Mouse (Mus musculus) intestine, embryonic 15.5 days (tissue): ENCODE measurements around the gene Ddx24. TPM values are rescaled to one million over a fixed set of nuclear protein-coding genes. Genes with fewer than 3 reads are reported as not detected.

ENCODE experiments used
- ATAC-seq: fragments of 200-750 bp; cut with Nextera tagmentation; 2 replicates; pipeline ENCODE4 v1.8.0; 2017; ENCODE audit warnings: moderate TSS enrichment, moderate library complexity
- H3K27ac ChIP-seq: fragments of 300-500 bp; sonication (generic); 2 replicates; pipeline ENCODE4 v1.5.1; 2015; ENCODE audit warnings: mild to moderate bottlenecking, inconsistent platforms
- H3K27me3 ChIP-seq: fragments of 300-500 bp; sonication (generic); replicated peaks from 2 replicates; pipeline ENCODE4 v1.6.1; 2015; ENCODE audit warnings: inconsistent platforms
- H3K36me3 ChIP-seq: fragments of 300-500 bp; sonication (generic); 2 replicates; pipeline ENCODE4 v1.6.1; 2015; ENCODE audit warnings: inconsistent platforms
- H3K4me1 ChIP-seq: fragments of 300-500 bp; sonication (generic); replicated peaks from 2 replicates; pipeline ENCODE4 v1.6.1; 2015; ENCODE audit warnings: inconsistent platforms
- H3K4me2 ChIP-seq: fragments of 300-500 bp; sonication (generic); replicated peaks from 2 replicates; pipeline ENCODE4 v1.6.1; 2015; ENCODE audit warnings: mild to moderate bottlenecking, inconsistent platforms
- H3K4me3 ChIP-seq: fragments of 300-500 bp; sonication (generic); replicated peaks from 2 replicates; pipeline ENCODE4 v1.5.1; 2015; ENCODE audit warnings: inconsistent platforms
- H3K9ac ChIP-seq: fragments of 300-500 bp; sonication (generic); 2 replicates; pipeline ENCODE4 v1.6.1; 2015; ENCODE audit warnings: inconsistent platforms
- H3K9me3 ChIP-seq: fragments of 300-500 bp; sonication (generic); 2 replicates; pipeline ENCODE4 v1.6.1; 2016; ENCODE audit warnings: inconsistent platforms
- WGBS: fragments of 180-500 bp; shearing (Covaris S2); methylation state at CpG from one replicate; pipeline ENCODE4 v1.1.7; 2015; 5-methylcytosine and 5-hydroxymethylcytosine counted together
- polyA plus RNA-seq: library from polyadenylated mRNA; unstranded; fragments of >200 nt; fragmentation: Nextera tagmentation; extraction: Ambion mirVana; gene quantifications from 2 replicates; pipeline ENCODE4 v1.2.1, GENCODE M21; 2015

Gene Ddx24
- polyA plus RNA-seq, 1 experiment from 2014 or later, result 99.4 TPM

- under 1% methylated on average over 57 of the region's 58 CpGs for WGBS
- Histone ChIP-seq H3K9me3 (no peaks in the 10 kb centered on the region), H3K9ac (peak within 1 kb of the TSS; percentile 95), H3K4me1 (0 out of 2 replicates have a peak, but pooled peaks cover 7% of the 10 kb centered on the region), H3K27me3 (no peaks in the 10 kb centered on the region), H3K4me2 (peak within 1 kb of the TSS; percentile 88), H3K4me3 (peak within 1 kb of the TSS; percentile 87), H3K27ac (no peak within 1 kb of the TSS), H3K36me3 (no peaks in the 10 kb centered on the region)
- peak; percentile 99 for ATAC-seq
Measured at GRCm38 (mm10) chr12:103388505-103389347, 36.9 kb downstream of the Ddx24 start, which contains the start of gene Otub2. Gene Otub2, plus strand, starts transcription at chr12:103388682.

GRCm38 (mm10) chr12:103380226-103380625, 45.4 kb downstream of the Ddx24 start:
- H3K4me2 ChIP-seq, result no peak overlapping the region
- H3K9ac ChIP-seq, result no peak overlapping the region
- no peak overlapping the region for H3K4me3 ChIP-seq
- H3K36me3 ChIP-seq, result no peaks in the 10 kb centered on the region
- no peaks in the 10 kb centered on the region for H3K4me1 ChIP-seq
- no peaks in the 10 kb centered on the region for H3K27me3 ChIP-seq
- no peak for ATAC-seq
- WGBS, result 80% methylated on average over 4 of the region's 4 CpGs
- no peaks in the 10 kb centered on the region for H3K9me3 ChIP-seq
- H3K27ac ChIP-seq, result no peak overlapping the region

- Histone ChIP-seq H3K9ac (no peak overlapping the region), H3K4me3 (no peak overlapping the region), H3K27ac (no peak overlapping the region), H3K4me2 (no peak overlapping the region), H3K9me3 (no peaks in the 10 kb centered on the region), H3K27me3 (no peaks in the 10 kb centered on the region), H3K4me1 (no peaks in the 10 kb centered on the region), H3K36me3 (no peaks in the 10 kb centered on the region)
- no peak for ATAC-seq
- WGBS, result 59% methylated on average over 3 of the region's 4 CpGs
Measured at GRCm38 (mm10) chr12:103376774-103377173, 48.9 kb downstream of the Ddx24 start.

GRCm38 (mm10) chr12:103376124-103376523, 49.5 kb downstream of the Ddx24 start:
- H3K27me3 ChIP-seq, result no peaks in the 10 kb centered on the region
- no peaks in the 10 kb centered on the region for H3K36me3 ChIP-seq
- H3K4me3 ChIP-seq, result no peak overlapping the region
- H3K4me2 ChIP-seq, result no peak overlapping the region
- H3K27ac ChIP-seq, result no peak overlapping the region
- H3K9me3 ChIP-seq, result no peaks in the 10 kb centered on the region
- H3K9ac ChIP-seq, result no peak overlapping the region
- ATAC-seq, result no peak
- WGBS, result 65% methylated on average over 5 of the region's 5 CpGs
- no peaks in the 10 kb centered on the region for H3K4me1 ChIP-seq

GRCm38 (mm10) chr12:103373530-103374236, 51.9 kb downstream of the Ddx24 start:
- Histone ChIP-seq H3K4me2 (no peak overlapping the region), H3K4me1 (no peaks in the 10 kb centered on the region), H3K4me3 (no peak overlapping the region), H3K27me3 (no peaks in the 10 kb centered on the region), H3K36me3 (no peaks in the 10 kb centered on the region), H3K27ac (no peak overlapping the region), H3K9me3 (no peaks in the 10 kb centered on the region), H3K9ac (no peak overlapping the region)
- ATAC-seq, result no peak
- 60% methylated on average over 8 of the region's 8 CpGs for WGBS

GRCm38 (mm10) chr12:103371711-103372110, 53.9 kb downstream of the Ddx24 start:
- no peaks in the 10 kb centered on the region for H3K36me3 ChIP-seq
- no peaks in the 10 kb centered on the region for H3K4me1 ChIP-seq
- no peaks in the 10 kb centered on the region for H3K27me3 ChIP-seq
- no peak for ATAC-seq
- no peak overlapping the region for H3K9ac ChIP-seq
- no peak overlapping the region for H3K4me2 ChIP-seq
- H3K9me3 ChIP-seq, result no peaks in the 10 kb centered on the region
- 26% methylated on average over 6 of the region's 6 CpGs for WGBS
- no peak overlapping the region for H3K27ac ChIP-seq
- no peak overlapping the region for H3K4me3 ChIP-seq

GRCm38 (mm10) chr12:103370861-103371260, 54.8 kb downstream of the Ddx24 start:
- no peak for ATAC-seq
- H3K4me3 ChIP-seq, result no peak overlapping the region
- H3K4me2 ChIP-seq, result no peak overlapping the region
- H3K4me1 ChIP-seq, result no peaks in the 10 kb centered on the region
- WGBS, result 70% methylated on average over 4 of the region's 4 CpGs
- H3K27me3 ChIP-seq, result no peaks in the 10 kb centered on the region
- no peak overlapping the region for H3K9ac ChIP-seq
- H3K27ac ChIP-seq, result no peak overlapping the region
- H3K36me3 ChIP-seq, result no peaks in the 10 kb centered on the region
- H3K9me3 ChIP-seq, result no peaks in the 10 kb centered on the region

GRCm38 (mm10) chr12:103368777-103369176, 56.9 kb downstream of the Ddx24 start:
- WGBS, result 41% methylated on average over 2 of the region's 2 CpGs

GRCm38 (mm10) chr12:103368326-103368669, 57.3 kb downstream of the Ddx24 start:
- WGBS, result 78% methylated on average over 7 of the region's 7 CpGs
- Histone ChIP-seq H3K4me3 (no peak overlapping the region), H3K4me1 (no peaks in the 10 kb centered on the region), H3K4me2 (peak overlapping the region; percentile 10; the same call in 1 of the 2 replicates), H3K27me3 (no peaks in the 10 kb centered on the region), H3K9me3 (no peaks in the 10 kb centered on the region), H3K27ac (no peak overlapping the region), H3K36me3 (no peaks in the 10 kb centered on the region), H3K9ac (no peak overlapping the region)
- peak; percentile 44; the same call in 1 of the 2 replicates for ATAC-seq

More at GRCm38 (mm10) chr12:103368777-103369176, 56.9 kb downstream of the Ddx24 start:
- H3K4me2 ChIP-seq, result no peak overlapping the region
- H3K27me3 ChIP-seq, result no peaks in the 10 kb centered on the region
- H3K4me3 ChIP-seq, result no peak overlapping the region
- H3K4me1 ChIP-seq, result no peaks in the 10 kb centered on the region
- no peaks in the 10 kb centered on the region for H3K36me3 ChIP-seq
- no peaks in the 10 kb centered on the region for H3K9me3 ChIP-seq
- no peak overlapping the region for H3K9ac ChIP-seq
- ATAC-seq, result no peak
- H3K27ac ChIP-seq, result no peak overlapping the region

- Histone ChIP-seq H3K4me2 (peak overlapping the region; percentile 10; the same call in 1 of the 2 replicates), H3K4me3 (no peak overlapping the region), H3K27me3 (no peaks in the 10 kb centered on the region), H3K9me3 (no peaks in the 10 kb centered on the region), H3K4me1 (no peaks in the 10 kb centered on the region), H3K27ac (no peak overlapping the region), H3K36me3 (no peaks in the 10 kb centered on the region), H3K9ac (no peak overlapping the region)
- peak; percentile 81 for ATAC-seq
- 17% methylated on average over 18 of the region's 18 CpGs for WGBS
Measured at GRCm38 (mm10) chr12:103367620-103368325, 57.9 kb downstream of the Ddx24 start.

GRCm38 (mm10) chr12:103367171-103367570, 58.5 kb downstream of the Ddx24 start:
- Histone ChIP-seq H3K4me1 (no peaks in the 10 kb centered on the region), H3K27me3 (no peaks in the 10 kb centered on the region), H3K36me3 (no peaks in the 10 kb centered on the region), H3K4me2 (no peak overlapping the region), H3K9ac (no peak overlapping the region), H3K9me3 (no peaks in the 10 kb centered on the region), H3K4me3 (no peak overlapping the region), H3K27ac (no peak overlapping the region)
- ATAC-seq, result no peak
- WGBS, result 76% methylated on average over 2 of the region's 2 CpGs

- no peak overlapping the region for H3K4me2 ChIP-seq
- ATAC-seq, result no peak
- WGBS, result 79% methylated on average over 3 of the region's 3 CpGs
Measured at GRCm38 (mm10) chr12:103362336-103362735, 63.3 kb downstream of the Ddx24 start.

More at GRCm38 (mm10) chr12:103362336-103362735, 63.3 kb downstream of the Ddx24 start:
- Histone ChIP-seq H3K4me3 (no peak overlapping the region), H3K9me3 (no peaks in the 10 kb centered on the region), H3K36me3 (no peaks in the 10 kb centered on the region), H3K4me1 (no peaks in the 10 kb centered on the region), H3K9ac (no peak overlapping the region), H3K27ac (no peak overlapping the region), H3K27me3 (no peaks in the 10 kb centered on the region)
